Mouse (Mus musculus): ENCODE results near the gene Man1a.

DNA sequence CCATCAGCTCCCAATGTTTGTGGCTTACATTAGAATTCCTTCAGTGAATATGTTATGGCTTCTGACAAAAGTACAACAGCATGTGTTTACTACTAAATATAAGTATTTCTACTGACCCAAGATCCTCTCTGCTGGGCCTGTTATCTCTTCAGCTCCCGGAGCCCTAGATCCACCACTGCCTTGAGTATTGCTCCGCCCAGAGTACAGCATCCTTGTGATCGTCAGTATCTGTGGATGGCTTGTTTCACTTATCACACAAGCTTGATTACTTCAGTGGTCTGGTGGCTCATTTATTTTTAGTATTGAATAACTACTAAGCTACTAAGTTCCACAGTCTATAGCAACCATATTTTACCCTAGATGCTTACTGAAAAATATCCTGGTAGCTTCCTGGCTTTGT is 33.1 kb downstream of the Man1a start:
- TF ChIP-seq POLR2A (IDR thresholded peaks at IDR 0.05; ENCODE audit: low read depth, low read length) = no peak
- no peak for TF ChIP-seq CTCF (IDR thresholded peaks at IDR 0.05; ENCODE audit: borderline replicate concordance, insufficient read depth, low read length)

Measured in embryonic fibroblast, embryonic 13.5 days (primary cell).